Mouse (Mus musculus) lung, adult 2 months (tissue): ENCODE measurements at regions not wholly inside any gene's neighbourhood (a gene's known extent, or its start where the extent isn't known, plus 50 kb on each side); places are given as distances from the start of the nearest gene placed in this dataset.

Experiments
- DNase-seq: peaks from one replicate; pipeline ENCODE4 v3.0.0; 2022
- H3K4me1 ChIP-seq: fragments of 200-500 bp; 2 replicates; pipeline ENCODE4 v1.6.1; 2011; ENCODE audit warnings: low read length; ENCODE audit not compliant: control insufficient read depth, insufficient read depth
- H3K4me3 ChIP-seq: fragments of 200-500 bp; replicated peaks from 2 replicates; pipeline ENCODE3; 2011; ENCODE audit warnings: low read depth, mild to moderate bottlenecking, control low read depth, low read length; ENCODE audit errors: extremely low read depth
- CTCF ChIP-seq: fragments of 200-500 bp; IDR thresholded peaks from 2 replicates; pipeline ENCODE4 v1.5.1; 2011; ENCODE audit warnings: mild to moderate bottlenecking, low read length, control low read depth; ENCODE audit not compliant: insufficient read depth
- POLR2A ChIP-seq: fragments of 200-500 bp; IDR thresholded peaks from 2 replicates; pipeline ENCODE4 v1.6.1; 2011; ENCODE audit warnings: low read depth, mild to moderate bottlenecking, control low read depth, low read length, borderline replicate concordance; ENCODE audit errors: extremely low read depth
- WGBS: fragments of 180-500 bp; shearing (Covaris S2); methylation state at CpG from one replicate; pipeline ENCODE4 v1.1.7; 2018; 5-methylcytosine and 5-hydroxymethylcytosine counted together

- Histone ChIP-seq H3K4me3 (no peak overlapping the region), H3K4me1 (peaks cover 9% of the 10 kb centered on the region)
- peak; percentile 20 for DNase-seq
- WGBS, result 45% methylated on average over 6 of the region's 6 CpGs
- TF ChIP-seq POLR2A, result no peak
- TF ChIP-seq CTCF, result no peak
These were observed 81.5 kb upstream of the Podxl start for GRCm38 (mm10) chr6:31645261-31645660.

GRCm38 (mm10) chr6:31644504-31644903, 80.7 kb upstream of the Podxl start:
- no peak for TF ChIP-seq CTCF
- no peak for TF ChIP-seq POLR2A
- Histone ChIP-seq H3K4me3 (no peak overlapping the region), H3K4me1 (peaks cover 9% of the 10 kb centered on the region)
- WGBS, result 86% methylated on average over 5 of the region's 5 CpGs
- DNase-seq, result no peak

DNA sequence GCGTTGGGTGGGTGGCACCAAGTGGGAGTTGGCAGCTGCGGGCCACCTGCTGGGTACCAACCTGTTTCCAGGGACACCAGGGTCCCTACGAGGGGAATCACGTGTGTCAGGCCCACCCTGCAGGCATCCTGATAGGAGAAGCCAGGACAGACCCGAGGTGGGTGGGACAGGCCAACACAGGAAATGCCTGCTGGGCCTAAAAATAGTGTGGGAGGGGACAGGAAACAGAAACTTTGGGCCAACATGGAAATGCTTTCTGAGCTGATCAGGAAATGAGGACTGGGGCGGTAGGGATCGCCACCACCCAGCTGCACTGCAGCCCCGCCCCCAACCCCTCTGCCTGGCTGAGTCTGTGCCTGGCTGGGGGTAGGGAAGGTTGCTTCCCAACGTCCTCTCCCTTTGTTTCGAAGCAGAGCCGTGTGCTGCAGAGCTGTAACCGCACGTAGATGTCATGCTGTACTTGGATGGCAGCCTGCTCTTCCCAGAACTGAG, 78.7 kb upstream of the Podxl start:
- 13% methylated on average over 13 of the region's 13 CpGs for WGBS
- Histone ChIP-seq H3K4me1 (peaks cover 14% of the 10 kb centered on the region), H3K4me3 (no peak overlapping the region)
- DNase-seq, result peak; percentile 50
- peak; percentile 64; the same call in 1 of the 2 replicates for TF ChIP-seq POLR2A
- no peak for TF ChIP-seq CTCF

DNA sequence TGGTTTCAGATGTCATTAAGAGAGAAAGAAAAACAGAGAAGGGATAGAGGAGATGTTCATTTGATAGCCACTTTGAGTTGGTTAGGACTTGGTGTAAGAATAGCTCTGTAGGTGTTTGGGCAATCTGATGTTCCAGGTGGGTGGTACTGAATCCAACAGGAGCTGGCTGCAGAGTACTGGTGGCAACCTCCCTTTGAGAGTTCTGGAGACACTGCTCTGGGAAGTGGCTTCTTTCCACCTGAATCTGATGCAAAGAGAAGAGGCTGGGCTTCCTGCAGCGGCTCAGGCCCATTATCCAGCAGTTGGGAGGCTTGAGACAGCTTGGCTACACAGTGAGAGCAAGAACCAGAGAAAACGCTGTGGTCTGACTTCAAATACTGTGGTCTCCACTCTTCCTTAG, 77.0 kb upstream of the Podxl start:
- 71% methylated on average over 2 of the region's 2 CpGs for WGBS
- DNase-seq, result no peak
- H3K4me1 ChIP-seq, result peaks cover 20% of the 10 kb centered on the region
- no peak for TF ChIP-seq CTCF
- TF ChIP-seq POLR2A, result no peak
- no peak overlapping the region for H3K4me3 ChIP-seq

GRCm38 (mm10) chr6:31639460-31639859, 75.7 kb upstream of the Podxl start:
- TF ChIP-seq POLR2A, result no peak
- peak; percentile 92 for TF ChIP-seq CTCF
- Histone ChIP-seq H3K4me3 (no peak overlapping the region), H3K4me1 (peaks cover 17% of the 10 kb centered on the region)
- peak; percentile 70 for DNase-seq
- WGBS, result 13% methylated on average over 2 of the region's 2 CpGs

DNA sequence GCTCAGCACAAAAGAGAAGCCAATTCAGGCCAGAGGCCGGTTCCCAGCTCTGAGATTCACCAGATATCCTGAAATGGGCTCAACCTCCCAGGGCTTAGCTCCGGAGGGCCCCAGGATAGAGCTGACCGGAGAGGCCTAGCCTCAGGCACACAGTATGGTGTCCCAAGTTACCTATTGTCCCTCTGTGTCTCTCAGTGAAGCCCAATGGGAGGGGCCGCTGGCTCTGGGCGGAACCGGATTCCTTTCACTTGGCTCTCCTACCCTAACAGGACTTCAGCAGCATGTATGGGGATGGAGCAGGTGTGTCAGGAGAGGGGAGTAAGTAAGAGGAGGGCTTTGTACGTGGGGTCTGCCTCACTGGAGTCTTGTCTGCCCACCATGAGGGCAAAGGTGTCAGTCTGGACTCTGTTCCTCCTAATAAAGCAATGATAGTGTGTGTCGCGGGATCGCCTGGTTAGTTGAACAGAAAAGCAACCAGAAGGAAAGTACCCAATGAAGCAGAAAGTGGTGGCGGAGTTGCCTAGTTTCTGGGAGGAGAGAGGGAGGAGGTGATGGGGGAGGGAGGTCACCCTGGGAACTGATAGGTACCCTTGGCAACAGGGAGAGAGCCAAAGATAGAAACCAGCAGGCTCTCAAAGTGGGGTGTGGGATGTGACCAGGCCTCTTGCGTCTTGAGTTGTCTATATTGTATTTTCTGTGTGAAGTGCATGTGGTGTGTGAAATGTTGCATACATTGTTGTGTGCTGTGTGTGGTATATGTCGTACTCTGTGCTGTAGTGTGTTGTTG, 74.8 kb upstream of the Podxl start:
- peaks cover 17% of the 10 kb centered on the region for H3K4me1 ChIP-seq
- TF ChIP-seq POLR2A, result no peak
- no peak overlapping the region for H3K4me3 ChIP-seq
- 70% methylated on average over 13 of the region's 13 CpGs for WGBS
- DNase-seq, result no peak

GRCm38 (mm10) chr6:31637371-31638052, 73.7 kb upstream of the Podxl start:
- 26% methylated on average over 16 of the region's 16 CpGs for WGBS
- TF ChIP-seq CTCF (peak; percentile 14; the same call in 1 of the 2 replicates), POLR2A (0 out of 2 replicates have a peak, but pooled peaks have one; percentile 13)
- Histone ChIP-seq H3K4me1 (peaks cover 14% of the 10 kb centered on the region), H3K4me3 (no peak overlapping the region)
- no peak for DNase-seq

GRCm38 (mm10) chr6:31636954-31637353, 73.2 kb upstream of the Podxl start:
- no peak for DNase-seq
- 39% methylated on average over 9 of the region's 9 CpGs for WGBS
- no peak for TF ChIP-seq POLR2A
- peaks cover 11% of the 10 kb centered on the region for H3K4me1 ChIP-seq
- H3K4me3 ChIP-seq, result no peak overlapping the region

DNA sequence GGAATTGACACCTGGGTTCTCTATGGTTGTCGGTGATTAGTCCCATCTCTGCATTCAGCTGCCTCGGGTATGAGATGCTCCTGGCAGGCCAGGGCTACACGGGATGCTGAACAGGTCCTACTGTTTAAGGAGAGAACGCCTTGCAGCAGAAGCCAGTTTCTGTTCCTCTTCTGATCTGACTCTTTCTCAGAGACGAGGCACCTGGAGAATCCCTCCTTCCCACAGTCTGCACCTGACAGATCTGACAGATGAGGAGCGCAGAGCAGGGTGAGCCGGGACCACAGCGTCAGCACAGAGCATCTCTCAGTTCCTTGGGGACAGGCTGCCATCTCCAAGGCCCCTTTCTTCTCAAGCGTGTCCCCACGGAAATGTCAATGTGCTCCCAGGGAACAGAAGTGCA, 68.7 kb upstream of the Podxl start:
- TF ChIP-seq CTCF (no peak), POLR2A (no peak)
- DNase-seq, result no peak
- WGBS, result 69% methylated on average over 10 of the region's 10 CpGs
- Histone ChIP-seq H3K4me1 (peaks cover 6% of the 10 kb centered on the region), H3K4me3 (no peak overlapping the region)

DNA sequence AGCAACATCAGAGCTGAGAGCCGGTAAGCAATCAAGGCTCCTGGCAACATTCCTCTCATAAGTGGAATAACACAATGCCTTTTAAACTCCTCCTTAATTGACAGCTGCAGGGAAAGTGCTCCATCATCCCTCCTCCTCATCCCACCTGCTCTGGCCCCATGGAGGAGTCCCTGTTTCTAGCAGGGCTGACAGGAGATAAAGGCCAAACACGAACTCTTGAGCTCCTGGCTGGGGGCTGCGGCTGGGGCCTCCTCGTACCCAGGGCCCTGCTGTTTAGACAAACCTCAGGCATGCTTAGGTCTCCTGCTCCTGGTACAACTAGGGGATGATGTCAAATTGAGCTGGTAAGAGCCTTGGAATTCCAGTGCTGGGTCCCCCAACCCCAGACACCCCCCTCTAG, 66.2 kb upstream of the Podxl start:
- Histone ChIP-seq H3K4me3 (no peak overlapping the region), H3K4me1 (no peaks in the 10 kb centered on the region)
- TF ChIP-seq POLR2A (no peak), CTCF (no peak)
- no peak for DNase-seq
- 69% methylated on average over 4 of the region's 4 CpGs for WGBS
